Mouse (Mus musculus) limb, embryonic 14.5 days (tissue): ENCODE results near the gene Smim17. TPM values are rescaled to one million over a fixed set of nuclear protein-coding genes. Genes with fewer than 3 reads are reported as not detected.
A peak's percentile ranks its signal among the peaks of the same experiment; 100 is the strongest.

ENCODE experiments used
- ATAC-seq: fragments of 200-750 bp; cut with Nextera tagmentation; 2 replicates; pipeline ENCODE4 v1.8.0; 2017; ENCODE audit warnings: low read depth, moderate number of reproducible peaks, moderate TSS enrichment; ENCODE audit not compliant: low FRiP score
- DNase-seq: peaks from one replicate; pipeline ENCODE4 v3.0.0-alpha.2; 2015; ENCODE audit warnings: low spot score
- H3K27ac ChIP-seq: fragments of 300-500 bp; sonication (generic); replicated peaks from 2 replicates; pipeline ENCODE4 v1.5.1; 2014; ENCODE audit warnings: low read depth, mild to moderate bottlenecking, low read length, moderate library complexity, mixed read lengths
- H3K27me3 ChIP-seq: fragments of 300-500 bp; sonication (generic); 2 replicates; pipeline ENCODE4 v1.6.1; 2014; ENCODE audit warnings: low read length, mixed read lengths; ENCODE audit not compliant: control insufficient read depth, insufficient read depth
- H3K36me3 ChIP-seq: fragments of 300-500 bp; sonication (generic); 2 replicates; pipeline ENCODE4 v1.6.1; 2014; ENCODE audit warnings: mild to moderate bottlenecking, low read length, moderate library complexity, mixed read lengths; ENCODE audit not compliant: control insufficient read depth, insufficient read depth
- H3K4me1 ChIP-seq: fragments of 300-500 bp; sonication (generic); 2 replicates; pipeline ENCODE4 v1.6.1; 2014; ENCODE audit warnings: antibody characterized with exemption, low read length, mixed read lengths; ENCODE audit not compliant: control insufficient read depth, insufficient read depth
- H3K4me2 ChIP-seq: fragments of 300-500 bp; sonication (generic); replicated peaks from 2 replicates; pipeline ENCODE4 v1.6.1; 2014; ENCODE audit warnings: low read depth, mild to moderate bottlenecking, low read length, moderate library complexity; ENCODE audit not compliant: severe bottlenecking
- H3K4me3 ChIP-seq: fragments of 300-500 bp; sonication (generic); replicated peaks from 2 replicates; pipeline ENCODE4 v1.5.1; 2014; ENCODE audit warnings: low read length
- H3K9ac ChIP-seq: fragments of 300-500 bp; sonication (generic); 2 replicates; pipeline ENCODE4 v1.6.1; 2014; ENCODE audit warnings: mild to moderate bottlenecking, low read depth, low read length, moderate library complexity; ENCODE audit not compliant: severe bottlenecking
- H3K9me3 ChIP-seq: fragments of 300-500 bp; sonication (generic); 2 replicates; pipeline ENCODE4 v1.6.1; 2016; ENCODE audit warnings: low read length; ENCODE audit not compliant: control insufficient read depth
- POLR2A ChIP-seq: fragments of 200-500 bp; IDR thresholded peaks from 2 replicates; pipeline ENCODE4 v1.8.0; 2012; ENCODE audit warnings: inconsistent platforms, mild to moderate bottlenecking, moderate library complexity, borderline replicate concordance; ENCODE audit not compliant: insufficient read depth, insufficient read length; ENCODE audit errors: extremely low read depth
- WGBS: fragments of 180-500 bp; shearing (Covaris S2); extraction: QIAGEN DNeasy Blood & Tissue Kit; methylation state at CpG from one replicate; pipeline ENCODE4 v1.1.7; 2014; 5-methylcytosine and 5-hydroxymethylcytosine counted together
- polyA plus RNA-seq, 2 experiments: library from polyadenylated mRNA; depleted of rRNA in 1 of 2; stranded (reverse) in 1 of 2; unstranded in 1 of 2; fragments of >200 nt; fragmentation: Nextera tagmentation in 1 of 2; extraction: Ambion mirVana in 1 of 2; gene quantifications; 2 replicates each; pipeline versions ENCODE4 v1.2.1 to v1.2.3; 2012 to 2014

Gene Smim17
- polyA plus RNA-seq, 2 experiments, result 0.31 TPM; not detected in 1

DNA sequence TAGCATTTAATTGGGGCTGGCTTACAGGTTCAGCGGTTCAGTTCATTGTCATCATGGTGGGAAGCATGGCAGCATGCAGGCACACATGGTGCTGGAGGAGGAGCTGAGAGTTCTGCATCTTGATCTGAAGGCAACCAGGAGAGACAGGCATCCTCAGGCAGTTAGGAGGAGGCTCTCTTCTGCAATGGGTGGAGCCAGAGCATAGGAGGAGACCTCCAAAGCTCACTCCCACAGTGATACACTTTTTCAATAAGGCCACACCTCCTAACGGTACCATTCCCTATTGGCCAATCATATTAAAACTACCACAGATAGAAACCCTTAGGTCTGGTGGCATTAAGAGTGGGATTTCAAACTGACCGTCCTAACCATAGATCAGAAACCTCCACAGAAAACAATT is 29.1 kb upstream of the Smim17 start:
- DNase-seq, result no peak
- Histone ChIP-seq H3K27ac (no peak overlapping the region), H3K4me1 (no peaks in the 10 kb centered on the region), H3K9ac (no peak overlapping the region), H3K4me3 (no peak overlapping the region), H3K4me2 (no peak overlapping the region), H3K36me3 (no peaks in the 10 kb centered on the region), H3K9me3 (no peaks in the 10 kb centered on the region), H3K27me3 (no peaks in the 10 kb centered on the region)
- no peak for TF ChIP-seq POLR2A
- ATAC-seq, result no peak
- WGBS, result 84% methylated on average over 3 of the region's 3 CpGs

DNA sequence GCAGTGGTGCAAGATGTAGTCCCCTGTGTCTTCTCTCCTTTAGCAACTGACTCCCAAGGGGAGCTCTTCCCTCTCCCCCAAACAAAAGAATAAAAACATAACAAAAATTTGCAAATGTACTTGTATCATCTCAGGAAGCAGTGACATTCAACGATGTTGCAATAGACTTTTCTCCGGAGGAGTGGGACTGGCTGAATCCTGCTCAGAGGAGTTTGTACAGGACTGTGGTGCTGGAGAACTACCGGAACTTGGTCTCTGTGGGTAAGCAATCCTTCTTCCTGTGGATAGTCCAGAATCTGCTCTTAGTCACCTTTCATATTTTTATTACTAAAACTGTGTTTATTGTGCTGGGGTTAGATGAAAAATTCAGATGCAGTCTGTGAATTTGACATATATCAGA is 25.5 kb upstream of the Smim17 start:
- Histone ChIP-seq H3K4me1 (no peaks in the 10 kb centered on the region), H3K9me3 (no peaks in the 10 kb centered on the region), H3K36me3 (no peaks in the 10 kb centered on the region), H3K4me2 (no peak overlapping the region), H3K27ac (no peak overlapping the region), H3K4me3 (no peak overlapping the region), H3K9ac (no peak overlapping the region), H3K27me3 (no peaks in the 10 kb centered on the region)
- no peak for TF ChIP-seq POLR2A
- DNase-seq (no peak), ATAC-seq (no peak)
- 90% methylated on average over 3 of the region's 3 CpGs for WGBS

GRCm38 (mm10) chr7:6378441-6378840 is 20.1 kb upstream of the Smim17 start:
- H3K4me1 ChIP-seq, result no peaks in the 10 kb centered on the region; the same call in 1 of the 2 replicates
- H3K4me3 ChIP-seq, result no peak overlapping the region
- WGBS, result 76% methylated on average over 8 of the region's 8 CpGs

GRCm38 (mm10) chr7:6381431-6381830 is 17.1 kb upstream of the Smim17 start:
- Histone ChIP-seq H3K27me3 (no peaks in the 10 kb centered on the region), H3K4me1 (peaks cover 5% of the 10 kb centered on the region), H3K4me3 (no peak overlapping the region), H3K9ac (no peak overlapping the region), H3K9me3 (no peaks in the 10 kb centered on the region), H3K4me2 (no peak overlapping the region), H3K36me3 (0 out of 2 replicates have a peak, but pooled peaks cover 2% of the 10 kb centered on the region), H3K27ac (no peak overlapping the region)
- ATAC-seq (no peak), DNase-seq (no peak)
- TF ChIP-seq POLR2A, result no peak
- WGBS, result 84% methylated on average over 2 of the region's 2 CpGs

More at GRCm38 (mm10) chr7:6378441-6378840, 20.1 kb upstream of the Smim17 start:
- TF ChIP-seq POLR2A, result no peak
- no peak for DNase-seq
- Histone ChIP-seq H3K36me3 (0 out of 2 replicates have a peak, but pooled peaks cover 2% of the 10 kb centered on the region), H3K9ac (no peak overlapping the region), H3K9me3 (no peaks in the 10 kb centered on the region), H3K27me3 (no peaks in the 10 kb centered on the region), H3K27ac (no peak overlapping the region), H3K4me2 (no peak overlapping the region)
- ATAC-seq, result no peak

- WGBS, result 0% methylated on average over 27 of the region's 28 CpGs
- H3K4me1 ChIP-seq, result peaks cover 5% of the 10 kb centered on the region
- peak; percentile 98 for DNase-seq
- peak within 1 kb of the TSS; percentile 57 for H3K4me3 ChIP-seq
- H3K9me3 ChIP-seq, result no peaks in the 10 kb centered on the region
- peaks cover 6% of the 10 kb centered on the region; the same call in 1 of the 2 replicates for H3K36me3 ChIP-seq
- no peak within 1 kb of the TSS for H3K27ac ChIP-seq
- H3K27me3 ChIP-seq, result no peaks in the 10 kb centered on the region
- peak within 1 kb of the TSS; percentile 62 for H3K9ac ChIP-seq
- peak; percentile 97 for ATAC-seq
- H3K4me2 ChIP-seq, result peak within 1 kb of the TSS; percentile 79
- TF ChIP-seq POLR2A, result 0 out of 2 replicates have a peak, but pooled peaks have one; percentile 12
These were observed 15.5 kb upstream of the Smim17 start, which contains the start of gene Zfp28 for GRCm38 (mm10) chr7:6383044-6383455. TSS of gene Zfp28 (plus strand) at chr7:6383295.
